Mouse (Mus musculus): ENCODE measurements around the gene Tpgs1.

The Tpgs1 gene

DNA sequence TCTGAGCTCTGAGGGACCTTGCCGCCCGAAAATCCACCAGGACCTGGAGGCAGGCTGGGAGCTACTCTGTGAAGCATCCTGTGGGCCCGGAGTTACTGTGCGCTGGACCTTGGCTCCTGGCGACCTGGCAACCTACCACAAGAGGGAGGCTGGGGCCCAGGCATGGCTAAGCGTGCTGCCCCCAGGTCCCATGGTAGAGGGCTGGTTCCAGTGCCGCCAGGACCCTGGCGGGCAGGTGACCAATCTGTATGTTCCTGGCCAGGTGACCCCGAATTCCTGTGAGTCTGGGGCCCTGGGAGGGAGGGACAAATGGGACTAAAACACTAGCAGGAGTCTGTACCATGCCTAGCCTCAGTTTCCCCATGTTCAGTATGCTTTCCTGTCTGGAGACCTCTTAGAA lies 2.7 kb upstream of the Tpgs1 start:
- in situ Hi-C loops (cut with MboI, MseI), result no loop called here

DNA sequence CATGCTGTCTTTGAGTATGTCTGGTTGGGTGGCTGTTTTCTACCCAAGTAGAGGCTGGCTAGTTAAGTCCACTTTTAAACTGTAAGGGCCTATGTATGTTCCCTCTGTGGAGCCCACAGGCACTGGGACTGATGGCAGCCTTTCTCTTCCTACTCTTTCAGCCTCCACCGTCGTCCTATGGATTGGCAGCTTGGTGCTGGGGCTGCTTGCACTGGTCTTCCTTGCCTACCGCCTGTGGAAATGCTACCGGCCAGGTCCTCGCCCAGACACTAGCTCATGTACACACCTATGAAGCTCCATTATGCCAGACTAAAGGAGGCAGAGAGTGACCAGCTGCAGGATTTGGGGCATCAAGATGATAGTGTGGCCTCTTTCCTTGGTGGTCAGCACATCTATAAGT lies 1.1 kb upstream of the Tpgs1 start:
- in situ Hi-C loops (cut with MboI, MseI), result no loop called here

DNA sequence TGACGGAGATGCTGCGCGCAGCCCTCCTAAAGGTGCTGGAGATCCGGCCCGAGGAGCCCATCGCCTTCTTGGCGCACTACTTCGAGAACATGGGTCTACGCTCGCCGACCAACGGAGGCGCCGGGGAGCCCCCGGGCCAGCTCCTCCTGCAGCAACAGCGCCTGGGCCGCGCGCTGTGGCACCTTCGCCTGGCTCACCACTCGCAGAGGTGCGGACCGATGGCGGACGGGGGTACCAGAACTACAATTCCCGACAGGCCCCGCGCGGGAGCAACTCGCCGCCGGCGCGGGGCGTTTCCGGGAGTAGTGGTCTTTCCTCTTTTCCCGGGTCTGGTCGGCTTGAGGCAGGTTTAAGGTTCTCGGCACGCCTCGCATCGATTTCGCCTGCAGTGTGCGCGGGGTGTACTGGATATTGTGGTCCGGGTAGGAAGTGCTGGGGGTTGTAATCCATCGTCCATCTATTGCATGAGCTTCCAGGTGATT lies 448 bp downstream of the Tpgs1 start:
- in situ Hi-C loops (cut with MboI, MseI), result no loop called here

DNA sequence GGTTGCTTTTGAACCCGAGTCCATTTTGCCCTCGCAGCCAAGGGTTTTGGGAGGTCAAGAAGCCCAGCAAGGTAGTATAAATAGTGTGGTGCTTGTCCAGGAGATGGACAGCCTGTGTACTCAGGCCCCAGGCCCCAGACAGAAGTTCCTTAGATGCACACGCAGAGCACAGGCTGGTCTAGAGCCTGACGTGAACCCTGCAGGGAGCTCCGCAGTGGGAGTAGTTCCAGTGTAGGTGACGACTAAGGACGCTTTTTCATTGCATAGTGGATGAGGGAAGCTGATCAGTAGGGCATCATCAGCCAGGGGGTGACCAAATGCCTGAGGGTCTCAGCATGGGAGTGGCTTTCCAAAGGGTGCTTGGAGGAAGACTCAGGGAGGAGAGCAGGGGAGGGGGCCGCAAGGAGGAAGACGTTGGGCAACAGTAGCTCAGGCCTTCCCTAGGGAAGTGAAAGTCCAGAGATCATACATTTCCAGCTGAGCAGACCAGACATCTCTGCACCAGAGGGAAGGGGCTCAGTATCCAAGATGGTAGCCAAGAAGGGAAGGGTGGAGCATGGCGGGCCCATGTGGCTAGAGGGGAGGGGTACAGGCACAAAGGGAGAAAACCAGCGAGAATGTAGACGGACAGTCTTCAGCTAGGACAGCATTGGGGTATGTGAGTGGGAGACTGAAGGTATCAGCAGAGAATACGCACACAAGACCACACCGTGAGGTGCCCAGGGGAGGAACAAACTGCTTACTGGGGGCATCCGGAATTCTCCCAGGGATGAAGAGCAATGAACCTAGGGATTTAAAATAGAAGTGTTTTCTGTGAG lies 1.1 kb downstream of the Tpgs1 start:
- in situ Hi-C loops (cut with MboI, MseI), result no loop called here

DNA sequence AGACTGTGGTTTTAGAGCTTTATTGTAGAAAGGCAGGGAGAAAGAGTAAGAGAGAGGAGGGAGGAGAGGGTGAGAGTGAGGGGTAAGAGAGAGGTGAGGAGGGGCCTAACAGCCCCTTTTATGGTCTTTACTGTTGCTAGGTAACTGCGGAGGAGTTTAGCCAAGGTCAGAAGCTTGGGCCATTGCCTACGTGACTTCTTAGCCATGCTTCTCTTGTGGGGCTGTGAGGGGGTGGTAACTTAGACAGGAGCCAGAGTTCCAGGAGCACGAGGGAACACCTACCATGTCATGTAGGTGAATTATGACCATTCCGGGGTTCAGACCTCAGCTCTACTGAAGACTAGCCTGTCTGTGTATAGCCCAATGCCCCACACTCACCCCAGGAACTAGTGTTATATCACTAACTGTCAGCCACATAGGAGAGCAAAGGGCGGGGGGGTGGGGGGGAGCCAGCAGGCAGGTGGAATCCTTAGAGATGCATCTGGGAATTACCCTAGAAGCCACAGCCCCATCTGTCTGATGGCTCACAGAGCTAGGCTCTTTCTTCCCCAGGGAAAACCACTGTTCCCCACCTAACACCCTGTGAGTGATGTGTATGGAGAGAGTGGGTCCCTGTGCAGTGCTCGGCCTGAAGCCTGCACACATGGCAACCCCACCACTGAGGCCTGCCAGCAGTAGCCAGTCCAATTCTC lies 2.4 kb downstream of the Tpgs1 start:
- in situ Hi-C loops (cut with MboI, MseI), result no loop called here

DNA sequence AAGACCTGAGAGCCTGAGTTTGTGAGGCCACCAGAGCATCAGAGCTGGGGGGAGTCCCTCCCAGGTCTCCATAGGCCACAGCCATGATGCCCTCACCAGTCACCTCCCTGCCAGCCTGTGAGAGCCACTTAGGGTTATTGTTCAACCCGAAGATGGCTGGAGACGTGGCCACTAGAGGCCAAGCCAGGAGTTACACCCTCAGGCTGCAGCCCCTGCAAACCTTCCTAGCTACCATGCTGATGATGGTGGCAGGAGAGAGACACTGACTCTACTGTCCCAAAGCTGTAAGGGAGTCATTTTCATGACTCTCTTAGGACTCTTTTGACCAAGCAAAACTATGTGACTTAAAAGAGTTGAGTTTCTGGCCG lies 2.9 kb downstream of the Tpgs1 start:
- in situ Hi-C loops (cut with MboI, MseI), result no loop called here

DNA sequence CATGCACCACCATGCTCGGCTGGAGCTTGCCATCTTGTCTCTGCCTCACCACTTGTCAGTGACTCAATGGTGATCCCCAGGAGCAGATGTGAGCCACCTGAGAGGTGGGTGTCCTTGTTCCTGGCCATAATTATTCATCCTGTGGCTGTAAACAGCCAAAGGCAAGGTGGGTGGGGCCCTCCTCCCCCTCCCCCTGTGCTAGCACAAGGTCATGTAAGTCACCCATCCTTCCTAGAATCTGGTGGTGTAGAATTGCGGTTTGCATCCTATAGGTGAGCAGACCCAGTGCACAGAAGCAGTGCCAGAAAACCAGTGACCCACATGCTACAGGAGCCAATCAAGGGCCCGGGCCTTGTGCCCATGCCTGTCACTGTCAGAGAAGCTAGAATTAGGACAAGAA lies 3.9 kb downstream of the Tpgs1 start:
- in situ Hi-C loops (cut with MboI, MseI), result no loop called here

DNA sequence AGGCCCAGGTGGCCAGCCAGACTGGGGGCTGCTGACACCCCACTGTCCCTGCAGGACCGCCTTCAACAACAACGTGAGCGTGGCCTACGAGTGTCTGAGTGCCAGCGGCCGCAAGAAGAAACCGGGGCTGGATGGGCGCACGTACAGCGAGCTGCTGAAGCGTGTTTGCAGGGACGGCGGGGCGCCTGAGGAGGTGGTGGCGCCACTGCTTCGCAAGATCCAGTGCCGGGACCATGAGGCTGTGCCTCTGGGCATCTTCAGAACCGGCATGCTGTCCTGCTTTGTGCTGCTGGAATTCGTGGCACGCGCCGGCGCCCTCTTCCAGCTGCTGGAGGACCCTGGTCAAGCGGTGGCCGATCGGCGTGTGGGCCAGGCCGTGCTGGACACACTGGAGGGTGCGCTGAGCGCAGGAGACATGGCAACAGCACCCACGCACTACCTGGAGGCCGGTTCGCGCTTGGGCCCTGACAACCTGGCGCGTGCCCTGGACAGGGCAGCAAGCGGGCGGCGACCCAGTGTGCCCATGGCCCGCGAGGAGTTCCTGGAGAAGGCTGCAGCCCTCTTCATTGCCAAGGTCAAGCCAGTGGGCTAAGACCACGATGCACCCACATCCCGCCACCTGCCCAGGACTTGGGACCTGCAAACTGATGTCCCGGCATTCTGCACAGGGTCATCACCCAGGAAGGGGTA lies 6.3 kb downstream of the Tpgs1 start:
- in situ Hi-C loops (cut with MboI, MseI), result loop anchor here (25.0 kb wide), 1 partner anchor 1088 kb away; the partner anchor contains the start of gene Syde1

DNA sequence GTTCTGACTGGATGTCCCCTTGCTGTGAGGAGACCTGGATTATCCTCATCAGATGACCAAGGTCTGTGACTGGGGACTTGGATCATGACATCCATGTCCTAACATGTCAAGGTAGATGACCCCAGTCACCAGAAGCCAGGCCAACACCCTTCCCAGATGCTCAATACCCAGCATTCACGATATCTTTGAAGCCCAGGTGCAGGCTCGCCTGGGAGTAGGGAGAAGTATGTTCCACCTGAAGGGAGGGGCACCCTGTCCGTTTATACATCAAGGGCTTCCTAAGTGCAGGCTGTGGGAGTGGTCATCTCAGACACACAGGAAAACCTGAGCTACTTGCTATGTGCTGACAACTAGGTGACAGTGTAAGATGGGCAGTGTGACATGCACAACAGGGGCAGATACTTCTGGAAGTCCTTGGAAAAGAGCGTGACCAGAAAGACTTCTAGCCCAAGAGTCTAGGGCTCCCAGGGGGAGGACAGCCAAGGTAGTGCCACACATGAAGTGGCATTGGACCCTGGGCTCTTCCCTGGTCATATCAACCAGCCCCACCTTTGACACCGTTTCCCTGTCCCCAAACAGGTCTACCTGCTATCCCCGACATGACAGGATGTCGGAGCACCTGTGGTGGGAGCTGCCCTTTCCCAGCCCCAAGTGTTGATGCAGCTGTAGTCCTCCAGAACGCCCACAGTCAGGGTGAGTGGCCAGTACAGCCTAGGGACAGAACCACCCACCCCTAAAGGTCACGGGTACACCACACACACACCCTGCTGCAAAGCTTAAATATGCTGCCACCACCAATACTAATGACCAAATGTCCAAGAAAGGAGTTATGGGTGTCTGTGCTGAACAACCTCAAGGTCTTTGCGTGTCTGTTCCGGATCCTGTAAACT lies 11.7 kb downstream of the Tpgs1 start:
- in situ Hi-C loops (cut with MboI, MseI), result loop anchor here (5.0 to 25.0 kb wide), 2 partner anchors 101 to 1094 kb away; partner anchors contain the start of gene Syde1

DNA sequence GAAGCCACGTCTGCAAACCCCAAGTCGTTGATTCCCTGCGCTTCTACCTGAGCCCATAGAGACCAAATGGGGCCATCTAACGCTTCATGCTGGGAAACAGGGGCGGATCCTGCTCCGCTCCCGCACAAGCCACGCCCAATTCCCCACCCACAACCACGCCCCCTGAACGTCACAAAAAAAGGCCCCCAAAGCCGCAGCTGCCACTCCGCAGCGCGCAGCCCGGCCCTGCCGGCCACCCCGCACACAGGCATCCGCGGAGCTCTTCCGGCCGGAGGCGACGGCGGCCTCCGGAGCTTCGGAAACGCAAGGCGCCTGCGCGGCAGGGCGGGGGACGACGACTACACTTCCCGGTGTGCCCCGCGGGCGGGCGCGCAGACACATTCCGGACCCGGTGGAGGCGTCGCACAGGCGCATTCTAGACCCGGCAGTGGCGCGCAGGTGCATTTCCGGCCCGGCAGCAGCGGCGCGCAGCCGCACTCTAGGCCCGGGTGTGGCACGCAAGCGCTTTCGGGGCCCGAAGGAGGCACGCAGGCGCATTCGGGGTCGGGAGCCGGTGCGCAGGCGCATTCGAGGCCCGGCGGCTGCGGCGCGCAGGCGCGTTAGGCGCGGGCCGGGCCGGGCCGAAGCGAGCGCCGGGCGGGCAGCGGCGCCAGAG lies 12.5 kb downstream of the Tpgs1 start, which contains the start of gene Cdc34:
Cdc34 (plus strand) TSS at position 605 of the 655 bp plus-strand sequence.
- in situ Hi-C loops (cut with MboI, MseI), result loop anchor here (5.0 to 25.0 kb wide), 2 partner anchors 101 to 1094 kb away; partner anchors contain the start of gene Syde1

DNA sequence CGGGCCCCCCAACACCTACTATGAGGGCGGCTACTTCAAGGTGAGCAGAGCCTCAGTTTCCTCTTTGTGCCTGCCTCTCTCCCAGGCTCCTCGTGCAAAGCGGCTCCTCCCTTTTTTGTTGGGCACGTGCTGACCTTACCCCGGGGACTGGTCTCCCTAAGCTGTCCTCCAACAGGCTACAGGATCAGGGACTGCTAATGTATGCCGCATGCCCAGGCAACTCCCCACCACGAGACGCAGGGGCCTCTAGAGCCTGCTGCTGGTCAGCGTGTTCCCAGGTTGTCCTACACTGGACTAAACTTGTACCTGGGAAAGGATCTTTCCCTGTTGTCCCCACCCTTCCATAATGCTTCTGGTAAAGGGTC lies 13.4 kb downstream of the Tpgs1 start:
- in situ Hi-C loops (cut with MboI, MseI), result loop anchor here (5.0 to 25.0 kb wide), 2 partner anchors 100 to 1095 kb away; partner anchors contain the start of gene Syde1

DNA sequence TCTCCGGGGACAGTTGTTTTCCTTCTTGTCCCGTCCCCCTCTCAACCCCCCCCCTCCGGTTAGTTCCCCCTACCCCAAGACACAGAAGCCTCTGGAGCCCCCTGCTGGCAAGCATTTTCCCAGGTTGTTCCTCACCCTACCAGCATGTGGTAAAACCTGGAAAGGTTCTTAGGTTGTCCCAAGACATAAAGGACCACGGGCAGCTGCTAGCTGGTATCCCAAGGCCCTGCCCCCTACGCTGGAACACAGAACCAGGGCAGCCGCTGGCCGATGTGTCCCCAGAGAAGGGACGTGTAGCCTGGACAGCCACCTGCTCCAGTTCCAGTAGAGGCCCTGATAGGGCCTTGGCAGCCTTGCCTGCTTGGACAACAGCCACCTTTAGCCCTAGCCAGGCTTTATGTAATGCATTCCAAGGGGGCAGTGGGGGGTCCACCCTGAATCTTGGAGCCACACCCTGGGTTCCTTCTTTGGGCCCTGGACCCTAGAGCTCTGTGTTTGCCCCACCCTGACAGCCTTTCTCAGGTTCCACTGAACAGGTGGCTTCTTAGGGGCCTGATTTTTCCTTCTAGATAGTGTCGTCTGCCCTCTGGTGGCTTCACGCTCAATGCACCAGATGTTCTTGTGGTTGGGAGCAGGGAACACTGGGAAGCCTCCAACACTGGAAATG lies 13.9 kb downstream of the Tpgs1 start:
- in situ Hi-C loops (cut with MboI, MseI), result loop anchor here (5.0 to 25.0 kb wide), 2 partner anchors 99 to 1096 kb away; partner anchors contain the start of gene Syde1

DNA sequence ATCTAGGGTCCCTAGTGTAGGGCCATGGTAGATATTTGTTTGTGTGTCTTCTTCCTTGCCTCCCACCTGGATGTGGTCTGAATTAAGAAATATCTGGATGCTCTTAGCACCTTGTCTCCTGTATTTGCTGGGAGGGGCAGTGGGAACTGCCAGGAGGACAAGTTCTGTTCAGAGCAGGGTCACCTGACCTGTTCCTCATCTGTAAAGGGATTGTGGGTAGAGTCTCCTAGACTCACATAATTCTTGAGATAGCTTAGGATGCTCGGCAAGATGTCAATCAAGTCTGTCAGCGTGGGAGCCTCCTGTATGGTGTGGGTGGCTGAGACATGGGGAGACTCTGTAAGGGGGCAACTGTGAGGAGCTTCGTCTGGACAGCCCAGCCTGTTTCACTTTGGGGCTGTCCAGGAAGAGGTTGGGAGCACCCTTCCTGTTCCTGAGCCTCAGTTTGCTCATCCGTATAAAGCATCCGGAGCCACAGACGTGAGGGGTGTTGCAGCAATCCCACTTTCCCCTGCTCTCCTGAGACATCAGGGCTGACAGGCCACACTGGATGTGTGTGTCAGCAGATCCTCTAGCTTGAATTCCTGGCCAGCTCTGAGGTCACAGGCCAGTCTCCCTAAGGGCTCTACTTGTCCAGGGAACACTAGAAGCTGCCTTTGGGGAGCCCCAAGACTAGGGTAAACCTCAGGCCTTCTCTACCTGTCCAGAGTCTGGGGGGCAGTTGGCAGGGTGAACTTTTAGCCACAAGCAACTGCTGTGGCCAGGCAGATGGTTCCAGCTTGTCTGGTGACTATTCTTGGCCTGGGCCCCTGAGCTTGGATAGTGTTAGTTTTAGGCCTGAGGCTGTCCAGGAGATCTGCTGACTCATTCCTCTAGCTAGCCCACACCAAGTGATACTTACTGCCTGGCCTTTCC lies 14.8 kb downstream of the Tpgs1 start:
- in situ Hi-C loops (cut with MboI, MseI), result loop anchor here (5.0 to 25.0 kb wide), 2 partner anchors 98 to 1097 kb away; partner anchors contain the start of gene Syde1

DNA sequence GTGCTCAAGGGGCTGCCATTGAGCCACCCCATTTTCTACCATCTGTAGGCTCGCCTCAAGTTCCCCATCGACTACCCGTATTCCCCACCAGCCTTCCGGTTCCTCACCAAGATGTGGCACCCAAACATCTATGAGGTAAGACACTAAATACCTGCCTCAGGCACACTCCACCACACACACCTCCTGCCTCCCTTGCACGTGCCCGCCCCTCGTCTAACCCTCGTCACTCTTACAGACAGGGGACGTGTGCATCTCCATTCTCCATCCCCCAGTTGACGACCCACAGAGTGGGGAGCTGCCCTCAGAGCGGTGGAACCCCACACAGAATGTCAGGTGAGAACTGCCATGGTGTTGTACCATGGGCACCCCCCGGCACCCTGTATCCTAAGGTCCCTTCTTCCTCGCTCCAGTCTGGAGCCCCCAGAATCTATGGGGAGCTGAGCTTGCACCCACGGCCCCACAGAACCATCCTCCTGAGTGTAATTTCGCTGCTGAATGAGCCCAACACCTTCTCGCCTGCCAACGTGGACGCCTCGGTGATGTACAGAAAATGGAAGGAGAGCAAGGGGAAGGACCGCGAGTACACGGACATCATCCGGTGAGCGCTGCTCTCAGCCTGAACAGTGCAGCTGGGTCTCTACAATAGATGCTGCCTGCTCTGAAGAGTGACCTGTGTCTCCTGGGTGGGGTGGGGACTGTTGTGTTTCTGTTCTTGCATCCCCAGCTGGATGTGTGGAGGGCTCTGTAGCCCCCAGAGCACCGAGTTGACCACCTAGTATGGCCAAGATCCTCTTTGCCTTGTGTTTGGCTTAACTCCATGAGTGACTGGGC lies 15.8 kb downstream of the Tpgs1 start:
- in situ Hi-C loops (cut with MboI, MseI), result loop anchor here (5.0 to 25.0 kb wide), 2 partner anchors 97 to 1098 kb away; partner anchors contain the start of gene Syde1

DNA sequence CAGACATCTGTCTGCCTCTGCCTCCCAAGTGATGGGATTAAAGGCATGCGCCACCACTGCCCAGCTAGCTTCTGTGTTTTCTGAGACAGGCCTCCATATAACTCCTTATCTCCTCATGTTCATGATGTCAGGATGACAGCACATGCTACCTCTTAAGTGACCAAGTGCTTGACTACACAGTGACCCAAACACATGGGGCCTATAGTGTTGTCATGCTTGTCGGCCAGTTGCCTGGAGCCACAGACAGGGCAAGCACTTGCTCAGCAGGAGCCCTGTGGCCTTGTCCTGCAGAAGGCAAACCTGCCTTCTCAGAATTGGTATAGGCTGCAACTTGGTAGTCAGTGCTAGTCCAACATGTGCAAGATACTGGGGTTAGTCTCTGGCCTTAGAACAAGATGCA lies 17.1 kb downstream of the Tpgs1 start:
- in situ Hi-C loops (cut with MboI, MseI), result loop anchor here (25.0 kb wide), 1 partner anchor 1099 kb away; the partner anchor contains the start of gene Syde1

DNA sequence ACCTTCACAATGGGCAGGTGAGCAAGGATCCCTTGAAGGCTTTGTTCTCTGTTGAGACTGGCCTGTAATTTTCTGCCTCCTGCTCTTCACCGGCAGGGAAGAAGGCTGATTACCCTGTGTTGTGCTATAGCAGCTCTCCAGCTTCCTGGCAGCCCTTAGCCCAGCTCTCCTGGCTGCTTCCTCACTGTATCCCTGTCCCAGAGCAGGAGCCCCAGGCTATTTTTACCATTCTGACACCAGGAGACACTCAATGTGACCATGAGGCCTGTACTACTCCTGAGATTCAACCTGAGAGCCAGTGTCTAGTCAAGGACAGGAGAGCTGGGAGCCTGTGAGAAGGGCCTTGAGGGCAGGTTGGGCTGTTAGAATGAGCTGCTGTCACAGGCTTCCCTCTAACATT lies 17.5 kb downstream of the Tpgs1 start:
- in situ Hi-C loops (cut with MboI, MseI), result loop anchor here (25.0 kb wide), 1 partner anchor 1099 kb away; the partner anchor contains the start of gene Syde1

DNA sequence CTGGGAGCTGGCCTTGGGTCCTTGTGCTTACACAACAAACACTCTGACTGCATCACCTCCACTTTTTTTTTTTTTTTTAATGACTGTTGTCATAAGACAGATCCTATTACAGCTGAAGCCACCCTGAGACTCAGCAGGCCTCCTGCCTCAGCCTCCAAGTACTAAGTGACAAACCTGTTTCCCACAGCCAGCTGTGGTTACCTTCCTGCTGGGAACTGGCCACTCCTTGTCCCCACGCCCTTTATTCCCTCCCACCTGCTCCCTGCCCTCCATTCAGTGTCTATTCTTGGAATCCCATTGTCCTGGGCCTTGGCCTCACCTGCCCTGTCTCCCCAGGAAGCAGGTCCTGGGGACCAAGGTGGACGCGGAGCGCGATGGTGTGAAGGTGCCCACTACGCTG lies 18.3 kb downstream of the Tpgs1 start:
- in situ Hi-C loops (cut with MboI, MseI), result loop anchor here (25.0 kb wide), 1 partner anchor 1100 kb away; the partner anchor contains the start of gene Syde1
